17 mouse cellular contexts compared by ENCODE assay signal in the genomic region with DNA sequence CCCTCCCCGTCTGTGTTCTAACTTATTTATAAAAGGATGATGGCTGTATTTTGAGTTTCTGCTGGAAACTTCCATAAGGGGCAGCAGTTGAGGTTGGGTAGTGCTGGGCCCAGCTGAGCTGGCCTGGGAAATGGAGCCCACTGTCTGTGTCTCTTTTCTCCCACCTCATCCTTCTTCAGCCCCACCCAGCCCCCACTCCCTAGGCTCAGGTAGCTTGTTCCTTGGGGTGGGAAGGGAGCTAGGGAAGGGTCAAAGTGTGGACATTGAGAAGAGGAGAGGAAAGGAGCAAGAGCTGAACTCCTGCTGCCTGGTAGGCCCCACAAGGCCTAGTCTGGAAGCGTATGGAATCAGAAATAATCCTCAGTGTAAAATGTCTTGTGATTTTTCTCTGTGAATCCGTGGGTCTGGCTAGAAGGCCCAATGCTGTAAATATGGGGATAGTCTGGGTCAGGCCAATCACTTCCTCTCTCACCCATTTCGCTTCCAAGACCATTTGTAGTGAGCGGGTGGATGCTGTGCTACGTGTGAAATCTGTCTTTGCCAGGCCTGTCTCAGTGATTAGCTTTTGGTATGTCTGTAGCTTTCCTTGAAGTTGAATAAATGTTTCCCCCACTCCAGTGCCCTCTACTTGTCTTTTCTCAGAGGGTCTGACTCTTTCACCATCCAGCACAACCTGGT. TPM values are rescaled to one million over a fixed set of nuclear protein-coding genes. Genes with fewer than 3 reads are reported as not detected.
A peak's percentile ranks its signal among the peaks of the same experiment; 100 is the strongest.
DNase-seq lines count a peak whose midpoint lies in the region; ATAC-seq and TF ChIP-seq lines count a peak whose summit lies in the region.
"Had no signal": no experiment of that assay in that cellular context is flagged by ENCODE, and none has a peak within 500 bp of the region (broad histone marks: within the 10 kb centered on the region; RNA-seq: fewer than 3 reads in every experiment).

No protein-coding gene starts in this region.

- no peaks in the 10 kb centered on the region for H3K9me3 ChIP-seq in lung, embryonic 15.5 days
- H3K9me3 ChIP-seq in hindbrain, embryonic 16.5 days (ENCODE audit: control insufficient read depth, low read length) = no peaks in the 10 kb centered on the region
- H3K9me3 ChIP-seq in kidney, postnatal 0 days (replicated peaks; ENCODE audit: low read length) = no peaks in the 10 kb centered on the region
- H3K9me3 ChIP-seq in stomach, embryonic 16.5 days (replicated peaks; ENCODE audit: control insufficient read depth, low read length) = no peaks in the 10 kb centered on the region

- H3K36me3 ChIP-seq in lung, embryonic 15.5 days = no peaks in the 10 kb centered on the region
- H3K36me3 ChIP-seq in hindbrain, embryonic 16.5 days (ENCODE audit: control insufficient read depth, insufficient read depth, low read length) = no peaks in the 10 kb centered on the region
- 0 out of 2 replicates have a peak, but pooled peaks cover 5% of the 10 kb centered on the region for H3K36me3 ChIP-seq in kidney, postnatal 0 days (ENCODE audit: insufficient read depth, low read length)
- no peaks in the 10 kb centered on the region for H3K36me3 ChIP-seq in stomach, embryonic 16.5 days (ENCODE audit: control insufficient read depth, insufficient read depth, low read length)

- WGBS in lung, embryonic 15.5 days = 37% methylated on average over 6 of the region's 6 CpGs
- WGBS in hindbrain, embryonic 16.5 days = 35% methylated on average over 6 of the region's 6 CpGs
- WGBS in kidney, postnatal 0 days = 35% methylated on average over 6 of the region's 6 CpGs
- 51% methylated on average over 6 of the region's 6 CpGs for WGBS in stomach, embryonic 16.5 days

- H3K4me3 ChIP-seq in lung, embryonic 15.5 days = peak overlapping the region; percentile 59
- H3K4me3 ChIP-seq in hindbrain, embryonic 16.5 days (ENCODE audit: low read length) = peak overlapping the region; percentile 28
- H3K4me3 ChIP-seq in kidney, postnatal 0 days (replicated peaks; ENCODE audit: low read depth, low read length) = peak overlapping the region; percentile 83
- H3K4me3 ChIP-seq in stomach, embryonic 16.5 days (replicated peaks; ENCODE audit: low read length) = peak overlapping the region; percentile 48
- H3K4me3 ChIP-seq: layer of hippocampus, adult 2 months had no signal

- no peak for ATAC-seq in lung, embryonic 15.5 days (ENCODE audit: borderline replicate concordance, extremely low read depth, low FRiP score, low TSS enrichment)
- ATAC-seq in hindbrain, embryonic 16.5 days = no peak
- no peak for ATAC-seq in kidney, postnatal 0 days (replicated peaks; ENCODE audit: low FRiP score, low read depth)
- no peak for ATAC-seq in stomach, embryonic 16.5 days (ENCODE audit: insufficient read depth, low FRiP score)
- ATAC-seq: forebrain, embryonic 14.5 days had no signal

- peaks cover 87% of the 10 kb centered on the region for H3K27me3 ChIP-seq in lung, embryonic 15.5 days
- peaks cover 49% of the 10 kb centered on the region for H3K27me3 ChIP-seq in hindbrain, embryonic 16.5 days (replicated peaks; ENCODE audit: control insufficient read depth, insufficient read depth, low read length)
- no peaks in the 10 kb centered on the region for H3K27me3 ChIP-seq in kidney, postnatal 0 days (ENCODE audit: insufficient read depth, low read length)
- peaks cover 23% of the 10 kb centered on the region for H3K27me3 ChIP-seq in stomach, embryonic 16.5 days (ENCODE audit: control insufficient read depth, insufficient read depth, low read length)

- H3K4me1 ChIP-seq in lung, embryonic 15.5 days = peaks cover 17% of the 10 kb centered on the region
- no peaks in the 10 kb centered on the region for H3K4me1 ChIP-seq in hindbrain, embryonic 16.5 days (ENCODE audit: control insufficient read depth, insufficient read depth, low read depth, low read length)
- peaks cover 39% of the 10 kb centered on the region for H3K4me1 ChIP-seq in kidney, postnatal 0 days (replicated peaks; ENCODE audit: insufficient read depth, low read length)
- H3K4me1 ChIP-seq in stomach, embryonic 16.5 days (ENCODE audit: control insufficient read depth, insufficient read depth, low read length) = peaks cover 4% of the 10 kb centered on the region; the same call in 1 of the 2 replicates

- DNase-seq in lung, adult 18-20 months = no peak
- no peak for DNase-seq in kidney, postnatal 0 days (ENCODE audit: low spot score)
- no peak for DNase-seq in layer of hippocampus, adult 18-20 months (ENCODE audit: low spot score in 2 of 2)
- no peak for DNase-seq in cerebellum, postnatal 4 days (ENCODE audit: low spot score in 2 of 2)
- DNase-seq: cerebellum, adult 11 months; heart, postnatal 36 days; lung, postnatal 4 days; midbrain, embryonic 14.5 days had no signal

- H3K4me2 ChIP-seq in lung, embryonic 15.5 days = peak overlapping the region; percentile 70
- H3K4me2 ChIP-seq in hindbrain, embryonic 16.5 days (ENCODE audit: low read length) = peak overlapping the region; percentile 62
- H3K4me2 ChIP-seq in kidney, postnatal 0 days (ENCODE audit: low read length) = peak overlapping the region; percentile 96
- H3K4me2 ChIP-seq in stomach, embryonic 16.5 days (ENCODE audit: low read depth, low read length) = peak overlapping the region; percentile 87

- H3K27ac ChIP-seq in lung, embryonic 15.5 days = peak overlapping the region; percentile 99
- peak overlapping the region; percentile 90 for H3K27ac ChIP-seq in hindbrain, embryonic 16.5 days (ENCODE audit: low read depth, low read length)
- H3K27ac ChIP-seq in kidney, postnatal 0 days = peak overlapping the region; percentile 99
- peak overlapping the region; percentile 89 for H3K27ac ChIP-seq in stomach, embryonic 16.5 days (ENCODE audit: low read length)
- H3K27ac ChIP-seq: layer of hippocampus, adult 2 months had no signal

- TF ChIP-seq CTCF in kidney, postnatal 0 days (IDR thresholded peaks at IDR 0.05; ENCODE audit: low read depth) = no peak

- peak overlapping the region; percentile 88 for H3K9ac ChIP-seq in lung, embryonic 15.5 days
- H3K9ac ChIP-seq in hindbrain, embryonic 16.5 days (ENCODE audit: low read depth, low read length) = peak overlapping the region; percentile 73
- peak overlapping the region; percentile 98 for H3K9ac ChIP-seq in kidney, postnatal 0 days (ENCODE audit: low read depth, low read length)
- H3K9ac ChIP-seq in stomach, embryonic 16.5 days (ENCODE audit: low read length) = peak overlapping the region; percentile 83

RNA-seq across cellular contexts. Expression of a gene that starts 2.5 kb away (rescaled TPM):
- 46.1 and 54.1 TPM in 2 replicates for polyA plus RNA-seq in lung, embryonic 15.5 days (2015; fragmentation: Nextera tagmentation; extraction: Ambion mirVana)
- polyA plus RNA-seq in hindbrain, embryonic 16.5 days (2015; fragmentation: Nextera tagmentation; extraction: Ambion mirVana) = 120 and 133 TPM in 2 replicates
- 10.2 and 12.9 TPM in 2 replicates for polyA plus RNA-seq in kidney, postnatal 0 days (2015; fragmentation: Nextera tagmentation; extraction: Ambion mirVana)
- 13.8 TPM in 2 replicates for polyA plus RNA-seq in stomach, embryonic 16.5 days (2015; fragmentation: Nextera tagmentation; extraction: Ambion mirVana)
- total RNA-seq in layer of hippocampus, adult 18-20 months (2021) = not detected
- total RNA-seq: layer of hippocampus, adult 2 months; left cerebral cortex, adult 8-10 months had no signal
- polyA plus RNA-seq: cortical plate, adult 2 months; forebrain, embryonic 14.5 days; midbrain, embryonic 14.5 days had no signal

RNA-seq across cellular contexts. Expression of a gene that starts 12.4 kb away (rescaled TPM):
- polyA plus RNA-seq in lung, embryonic 15.5 days (2015; fragmentation: Nextera tagmentation; extraction: Ambion mirVana) = 4.3 and 4.4 TPM in 2 replicates
- 2.5 and 3.3 TPM in 2 replicates for polyA plus RNA-seq in hindbrain, embryonic 16.5 days (2015; fragmentation: Nextera tagmentation; extraction: Ambion mirVana)
- 3.6 and 3.8 TPM in 2 replicates for polyA plus RNA-seq in kidney, postnatal 0 days (2015; fragmentation: Nextera tagmentation; extraction: Ambion mirVana)
- 2.2 and 2.7 TPM in 2 replicates for polyA plus RNA-seq in stomach, embryonic 16.5 days (2015; fragmentation: Nextera tagmentation; extraction: Ambion mirVana)
- total RNA-seq in layer of hippocampus, adult 18-20 months (2021) = not detected
- total RNA-seq: layer of hippocampus, adult 2 months had no signal
- polyA plus RNA-seq: cortical plate, adult 2 months; forebrain, embryonic 14.5 days; midbrain, embryonic 14.5 days had no signal

RNA-seq across cellular contexts. Expression of a gene that starts 13.4 kb away (rescaled TPM):
- 15.2 and 16.9 TPM in 2 replicates for polyA plus RNA-seq in lung, embryonic 15.5 days (2015; fragmentation: Nextera tagmentation; extraction: Ambion mirVana)
- polyA plus RNA-seq in hindbrain, embryonic 16.5 days (2015; fragmentation: Nextera tagmentation; extraction: Ambion mirVana) = 49.9 and 53.3 TPM in 2 replicates
- 45.0 and 47.8 TPM in 2 replicates for polyA plus RNA-seq in kidney, postnatal 0 days (2015; fragmentation: Nextera tagmentation; extraction: Ambion mirVana)
- polyA plus RNA-seq in stomach, embryonic 16.5 days (2015; fragmentation: Nextera tagmentation; extraction: Ambion mirVana) = 5.6 and 8.3 TPM in 2 replicates
- total RNA-seq in layer of hippocampus, adult 18-20 months (2021) = not detected
- total RNA-seq: heart, adult 8-10 months; heart, postnatal 36 days; layer of hippocampus, adult 2 months; left cerebral cortex, adult 8-10 months; liver, adult 2 months had no signal
- polyA plus RNA-seq: cortical plate, adult 2 months; forebrain, embryonic 14.5 days; midbrain, embryonic 14.5 days had no signal

RNA-seq across cellular contexts. Expression of a gene that starts 17.5 kb away (rescaled TPM):
- polyA plus RNA-seq in lung, embryonic 15.5 days (2015; fragmentation: Nextera tagmentation; extraction: Ambion mirVana) = 3.0 and 3.8 TPM in 2 replicates
- polyA plus RNA-seq in hindbrain, embryonic 16.5 days (2015; fragmentation: Nextera tagmentation; extraction: Ambion mirVana) = 4.8 and 5.6 TPM in 2 replicates
- polyA plus RNA-seq in kidney, postnatal 0 days (2015; fragmentation: Nextera tagmentation; extraction: Ambion mirVana) = 3.9 and 4.2 TPM in 2 replicates
- 0.99 and 1.5 TPM in 2 replicates for polyA plus RNA-seq in stomach, embryonic 16.5 days (2015; fragmentation: Nextera tagmentation; extraction: Ambion mirVana)
- total RNA-seq in layer of hippocampus, adult 18-20 months (2021) = not detected
- total RNA-seq: layer of hippocampus, adult 2 months; left cerebral cortex, adult 8-10 months had no signal
- polyA plus RNA-seq: cortical plate, adult 2 months; forebrain, embryonic 14.5 days; midbrain, embryonic 14.5 days had no signal

RNA-seq across cellular contexts. Expression of a gene that starts 19.2 kb away (rescaled TPM):
- 2.5 and 3.0 TPM in 2 replicates for polyA plus RNA-seq in lung, embryonic 15.5 days (2015; fragmentation: Nextera tagmentation; extraction: Ambion mirVana)
- polyA plus RNA-seq in hindbrain, embryonic 16.5 days (2015; fragmentation: Nextera tagmentation; extraction: Ambion mirVana) = 29.3 and 33.1 TPM in 2 replicates
- polyA plus RNA-seq in kidney, postnatal 0 days (2015; fragmentation: Nextera tagmentation; extraction: Ambion mirVana) = 56.1 and 58.9 TPM in 2 replicates
- polyA plus RNA-seq in stomach, embryonic 16.5 days (2015; fragmentation: Nextera tagmentation; extraction: Ambion mirVana) = 6.3 and 8.3 TPM in 2 replicates
- total RNA-seq in layer of hippocampus, adult 18-20 months (2021) = not detected
- total RNA-seq: heart, adult 8-10 months; heart, postnatal 36 days; layer of hippocampus, adult 2 months; left cerebral cortex, adult 8-10 months had no signal
- polyA plus RNA-seq: cortical plate, adult 2 months; forebrain, embryonic 14.5 days; midbrain, embryonic 14.5 days had no signal

Comparison
In these comparisons a context has a peak if more than half of its experiments do, and no peak if none do; other contexts are left out.
1. H3K4me3 ChIP-seq: peak in every context shown above with its lines; median percentile 83 in kidney, postnatal 0 days; 59 in lung, embryonic 15.5 days; 48 in stomach, embryonic 16.5 days; 28 in hindbrain, embryonic 16.5 days.